Mouse (Mus musculus) lung, postnatal 0 days (tissue): ENCODE measurements around the gene Osbpl9. TPM values are rescaled to one million over a fixed set of nuclear protein-coding genes. Genes with fewer than 3 reads are reported as not detected.

Experiments
- ATAC-seq: fragments of 200-750 bp; cut with Nextera tagmentation; 2 replicates; pipeline ENCODE4 v1.8.0; 2017; ENCODE audit warnings: moderate library complexity
- DNase-seq: peaks from one replicate; pipeline ENCODE4 v3.0.0-alpha.2; 2016; ENCODE audit warnings: low spot score
- H3K27ac ChIP-seq: fragments of 300-500 bp; sonication (generic); 2 replicates; pipeline ENCODE4 v1.5.1; 2014; ENCODE audit warnings: antibody characterized with exemption, mild to moderate bottlenecking, low read length, mixed read lengths
- H3K27me3 ChIP-seq: fragments of 300-500 bp; sonication (generic); replicated peaks from 2 replicates; pipeline ENCODE4 v1.6.1; 2014; ENCODE audit warnings: low read length, mixed read lengths; ENCODE audit not compliant: insufficient read depth
- H3K36me3 ChIP-seq: fragments of 300-500 bp; sonication (generic); 2 replicates; pipeline ENCODE4 v1.6.1; 2014; ENCODE audit warnings: low read length, mixed read lengths; ENCODE audit not compliant: insufficient read depth
- H3K4me1 ChIP-seq: fragments of 300-500 bp; sonication (generic); 2 replicates; pipeline ENCODE4 v1.6.1; 2014; ENCODE audit warnings: antibody characterized with exemption, low read depth, low read length, mixed read lengths; ENCODE audit not compliant: insufficient read depth
- H3K4me2 ChIP-seq: fragments of 300-500 bp; sonication (generic); replicated peaks from 2 replicates; pipeline ENCODE4 v1.6.1; 2014; ENCODE audit warnings: low read depth, mild to moderate bottlenecking, low read length, moderate library complexity, mixed read lengths
- H3K4me3 ChIP-seq: fragments of 300-500 bp; sonication (generic); 2 replicates; pipeline ENCODE4 v1.5.1; 2014; ENCODE audit warnings: low read depth, low read length
- H3K9ac ChIP-seq: fragments of 300-500 bp; sonication (generic); replicated peaks from 2 replicates; pipeline ENCODE4 v1.6.1; 2014; ENCODE audit warnings: low read depth, mild to moderate bottlenecking
- H3K9me3 ChIP-seq: fragments of 300-500 bp; sonication (generic); 2 replicates; pipeline ENCODE4 v1.6.1; 2016; ENCODE audit warnings: low read length, mixed read lengths
- CTCF ChIP-seq: IDR thresholded peaks from 2 replicates; pipeline ENCODE4 v1.5.1; 2016; ENCODE audit warnings: antibody characterized with exemption, mild to moderate bottlenecking
- EP300 ChIP-seq: IDR thresholded peaks from 2 replicates; pipeline ENCODE4 v1.6.1; 2016; ENCODE audit warnings: antibody characterized with exemption, mild to moderate bottlenecking, control low read depth
- WGBS: fragments of 180-500 bp; shearing (Covaris S2); extraction: QIAGEN DNeasy Blood & Tissue Kit; methylation state at CpG from one replicate; pipeline ENCODE4 v1.1.7; 2014; 5-methylcytosine and 5-hydroxymethylcytosine counted together
- microRNA counts: library from miRNA; unstranded; fragments of <30 nt; microRNA quantifications from one replicate; lab custom pipeline; 2015
- microRNA-seq: library from miRNA; unstranded; fragments of <30 nt; microRNA quantifications from one replicate; pipeline ENCODE4, GENCODE M21; 2016
- polyA plus RNA-seq: library from polyadenylated mRNA; unstranded; fragments of >200 nt; fragmentation: Nextera tagmentation; extraction: Ambion mirVana; gene quantifications from 2 replicates; pipeline ENCODE4 v1.2.1, GENCODE M21; 2015

Osbpl9 gene
- polyA plus RNA-seq, 1 experiment from 2014 or later, result 98.5 TPM

GRCm38 (mm10) chr4:109014091-109014490, 188.0 kb downstream of the Osbpl9 start:
- Histone ChIP-seq H3K36me3 (peaks cover 4% of the 10 kb centered on the region), H3K27ac (no peak overlapping the region), H3K4me2 (no peak overlapping the region), H3K27me3 (no peaks in the 10 kb centered on the region), H3K9ac (no peak overlapping the region), H3K4me1 (no peaks in the 10 kb centered on the region), H3K4me3 (no peak overlapping the region), H3K9me3 (no peaks in the 10 kb centered on the region)
- 94% methylated on average over 4 of the region's 4 CpGs for WGBS
- DNase-seq, result no peak
- ATAC-seq, result no peak
- no peak for TF ChIP-seq CTCF
- no peak for TF ChIP-seq EP300

MicroRNA genes within 50 kb of the gene (microRNA counts, 519-probe panel; counts per million panel counts)
- not detected for microRNA mmu-miR-761 (lab: Ali Mortazavi, UCI)

Small RNAs within 50 kb of the gene (microRNA-seq; reads per million reads assigned to microRNA genes)
- not detected for gene Mir761

Other genes starting within 250 kb of the Osbpl9 start
- gene Nrd1, start 201.6 kb downstream of the Osbpl9 start, polyA plus RNA-seq, result 29.3 and 36.9 TPM in 2 replicates
- 0.27 and 0.32 TPM in 2 replicates for gene Calr4, start 32.2 kb upstream of the Osbpl9 start, polyA plus RNA-seq
- gene Eps15, start 78.0 kb upstream of the Osbpl9 start, polyA plus RNA-seq, result 31.0 and 37.0 TPM in 2 replicates
- 9.3 and 10.2 TPM in 2 replicates for gene Ttc39a, start 204.4 kb upstream of the Osbpl9 start, polyA plus RNA-seq